Mouse (Mus musculus) ES-E14 (cell line): Measurements from ENCODE around the gene Panx3. TPM values are rescaled to one million over a fixed set of nuclear protein-coding genes. Genes with fewer than 3 reads are reported as not detected.
A peak's percentile ranks its signal among the peaks of the same experiment; 100 is the strongest.

Experiments
- DNase-seq: peaks from one replicate; pipeline ENCODE4 v3.0.0-alpha.2; 2013; ENCODE audit warnings: low read depth, low spot score
- H3K27ac ChIP-seq: 2 replicates; pipeline ENCODE4 v1.5.1; 2012; ENCODE audit warnings: low read depth, mild to moderate bottlenecking, low read length, moderate library complexity, mixed read lengths; ENCODE audit not compliant: poor library complexity, insufficient read depth, severe bottlenecking
- H3K36me3 ChIP-seq: 2 replicates; pipeline ENCODE4 v1.6.1; 2012; ENCODE audit warnings: mild to moderate bottlenecking, low read length, moderate library complexity, mixed read lengths; ENCODE audit not compliant: control insufficient read depth, poor library complexity, insufficient read depth, severe bottlenecking
- H3K4me1 ChIP-seq, 2 experiments: fragments of 150-350 bp in 1 of 2; sonication (generic) in 1 of 2; 2 replicates each; pipeline ENCODE4 v1.6.1; 2012; ENCODE audit warnings: low read length in 2 of 2, mild to moderate bottlenecking in 1 of 2, mixed read lengths in 1 of 2; ENCODE audit not compliant: control insufficient read depth in 2 of 2, insufficient read depth in 2 of 2, poor library complexity in 1 of 2
- H3K4me3 ChIP-seq, 2 experiments: fragments of 150-350 bp in 1 of 2; sonication (generic) in 1 of 2; 2 replicates each; pipeline ENCODE4 v1.5.1; 2012; ENCODE audit warnings: low read length in 2 of 2, low read depth in 1 of 2, mild to moderate bottlenecking in 1 of 2, mixed read lengths in 1 of 2; ENCODE audit not compliant: insufficient read depth in 1 of 2, poor library complexity in 1 of 2, severe bottlenecking in 1 of 2
- H3K9ac ChIP-seq: 2 replicates; pipeline ENCODE4 v1.6.1; 2012; ENCODE audit warnings: low read depth, mild to moderate bottlenecking, low read length, mixed read lengths; ENCODE audit not compliant: poor library complexity, insufficient read depth, severe bottlenecking
- H3K9me3 ChIP-seq: fragments of 150-350 bp; sonication (generic); 2 replicates; pipeline ENCODE4 v1.6.1; 2012; ENCODE audit warnings: low read depth, mild to moderate bottlenecking, low read length; ENCODE audit not compliant: control insufficient read depth, insufficient read depth
- CHD2 ChIP-seq: IDR thresholded peaks from 2 replicates; pipeline ENCODE4 v1.6.1; 2014; ENCODE audit warnings: mild to moderate bottlenecking, low read depth, low read length, inconsistent platforms
- HCFC1 ChIP-seq: IDR thresholded peaks from 2 replicates; pipeline ENCODE4 v1.6.1; 2012; ENCODE audit warnings: low read length, inconsistent platforms, borderline replicate concordance; ENCODE audit not compliant: insufficient read depth
- MAFK ChIP-seq: IDR thresholded peaks from 2 replicates; pipeline ENCODE4 v1.6.1; 2014; ENCODE audit warnings: mild to moderate bottlenecking, low read depth, low read length, inconsistent platforms; ENCODE audit not compliant: insufficient read depth
- ZNF384 ChIP-seq: IDR thresholded peaks from 2 replicates; pipeline ENCODE4 v1.6.1; 2012; ENCODE audit warnings: low read depth, low read length, inconsistent platforms
- in situ Hi-C, 2 experiments: fragments of 600-800 bp; cut with MboI; formaldehyde crosslinking; loops; one replicate each; pipeline ENCODE4 v1.15.1; 2025; ENCODE audit warnings: low sequenced_read_pairs in 2 of 2, inconsistent platforms in 1 of 2; ENCODE audit not compliant: unreplicated experiment in 2 of 2
- total RNA-seq: library from RNA; depleted of rRNA; stranded (reverse); fragments of 300-350 nt; gene quantifications from 2 replicates; pipeline ENCODE4 v1.2.3, GENCODE M21; 2012; rRNA removed

Gene Panx3
- total RNA-seq, 1 experiment = 0.13 TPM

DNA sequence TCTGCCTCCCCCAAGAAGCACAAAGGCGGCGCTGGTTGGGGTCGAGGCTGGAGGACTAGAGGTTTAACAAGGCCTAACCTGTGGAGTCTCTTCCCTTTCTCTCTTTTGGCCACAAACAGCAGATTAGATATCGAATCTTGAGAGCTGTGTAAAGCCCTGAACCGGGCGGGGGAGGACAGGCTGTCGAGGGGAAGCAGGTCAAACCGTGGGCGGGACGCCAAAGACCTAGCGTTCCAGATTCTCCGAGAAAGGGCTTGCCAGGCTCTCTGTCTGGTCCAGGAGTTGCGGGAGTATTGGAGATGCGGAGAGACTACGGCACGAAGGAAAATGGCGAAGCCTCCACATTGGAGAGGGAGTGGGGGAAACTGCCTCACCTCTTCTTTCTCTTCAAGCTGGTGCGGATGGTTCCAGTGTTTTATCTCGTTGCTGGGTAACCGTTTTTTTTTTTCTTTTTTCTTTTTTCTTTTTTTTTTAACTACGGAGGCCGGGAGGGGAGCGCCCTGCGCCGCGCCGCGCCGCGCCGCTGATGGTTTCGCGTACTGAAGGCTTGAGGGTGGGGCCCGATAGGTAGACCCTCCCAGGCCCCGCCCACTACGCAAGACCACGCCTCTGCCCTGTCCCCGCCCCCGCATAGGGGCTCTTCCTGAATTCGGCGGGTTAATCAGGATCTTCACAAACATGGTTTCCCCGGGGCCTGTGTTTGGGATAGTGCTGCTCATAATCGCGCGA is 55.7 kb downstream of the Panx3 start, which contains the start of gene Spa17:
TSS of gene Spa17 (minus strand) at position 541 of the 729 bp plus-strand sequence.
- Histone ChIP-seq H3K27ac (no peak within 1 kb of the TSS; the same call in 1 of the 2 replicates), H3K36me3 (no peaks in the 10 kb centered on the region), H3K4me3 (peak within 1 kb of the TSS; percentile 75 to 85), H3K9me3 (no peaks in the 10 kb centered on the region), H3K4me1 (peaks cover 0 to 1% of the 10 kb centered on the region in 2 experiments; a peak in 2 of 4 replicates), H3K9ac (peak within 1 kb of the TSS; percentile 70)
- DNase-seq = peak; percentile 91
- TF ChIP-seq MAFK (peak; percentile 29; the same call in 1 of the 2 replicates), ZNF384 (peak; percentile 100), HCFC1 (peak; percentile 74), CHD2 (no peak)
- in situ Hi-C loops = loop anchor here (10.0 to 25.0 kb wide), 2 partner anchors 189 to 201 kb away; partner anchors contain the start of gene Robo4 (in 1 of the 2)

Other genes with a start within 250 kb of the Panx3 start
- gene Robo3, start 236.0 kb downstream of the Panx3 start, total RNA-seq = 1.2 and 1.4 TPM in 2 replicates
- gene Msantd2, start 179.9 kb downstream of the Panx3 start, total RNA-seq = 66.9 and 81.3 TPM in 2 replicates
- 6.5 and 6.9 TPM in 2 replicates for gene Esam, start 141.2 kb downstream of the Panx3 start, total RNA-seq
- 4.8 and 6.7 TPM in 2 replicates for gene Vsig2, start 130.0 kb downstream of the Panx3 start, total RNA-seq
- gene Nrgn, start 116.3 kb downstream of the Panx3 start, total RNA-seq = 0.40 and 0.63 TPM in 2 replicates
- 8.5 and 13.7 TPM in 2 replicates for gene Siae, start 113.5 kb downstream of the Panx3 start, total RNA-seq
- 0.95 and 2.7 TPM in 2 replicates for gene Spa17, start 55.5 kb downstream of the Panx3 start, total RNA-seq
- gene Tbrg1, start 11.9 kb downstream of the Panx3 start, total RNA-seq = 84.1 and 120 TPM in 2 replicates
- gene Olfr160, start 47.0 kb upstream of the Panx3 start, total RNA-seq = not detected in 2 replicates
- 0.22 TPM in 1 of 2 replicates, not detected in the other for gene Olfr874, start 75.9 kb upstream of the Panx3 start, total RNA-seq
- not detected in 2 replicates for gene Olfr875, start 102.6 kb upstream of the Panx3 start, total RNA-seq
- gene Olfr876, start 133.8 kb upstream of the Panx3 start, total RNA-seq = not detected in 2 replicates
- gene Olfr877, start 185.0 kb upstream of the Panx3 start, total RNA-seq = not detected in 2 replicates
- not detected in 2 replicates for gene Olfr145, start 227.5 kb upstream of the Panx3 start, total RNA-seq
- not detected in 2 replicates for gene Olfr878, start 248.6 kb upstream of the Panx3 start, total RNA-seq